Mouse (Mus musculus): ENCODE measurements around the gene Jakmip3.

- TF ChIP-seq GATA1 (IDR thresholded peaks at IDR 0.05; ENCODE audit: low read length) (no peak), TAL1 (IDR thresholded peaks at IDR 0.05; ENCODE audit: low read length) (no peak)
These were observed 5.1 kb downstream of the Jakmip3 start for GRCm38 (mm10) chr7:138945668-138946067.
